Mouse (Mus musculus) small intestine, adult 2 months (tissue): ENCODE measurements around the gene Gm10490.

Source experiments
- CTCF ChIP-seq: fragments of 200-500 bp; IDR thresholded peaks from 2 replicates; pipeline ENCODE4 v1.5.1; 2012; ENCODE audit warnings: low read depth, mild to moderate bottlenecking, control low read depth, inconsistent platforms, low read length, moderate library complexity, mixed read lengths; ENCODE audit not compliant: insufficient replicate concordance, insufficient read length; ENCODE audit errors: extremely low read depth
- POLR2A ChIP-seq: fragments of 200-500 bp; IDR thresholded peaks from 2 replicates; pipeline ENCODE4 v1.6.1; 2012; ENCODE audit warnings: low read depth, mild to moderate bottlenecking, control low read depth, inconsistent platforms, low read length, moderate library complexity

GRCm38 (mm10) chrX:7879819-7880218 is 29.5 kb upstream of the Gm10490 start:
- TF ChIP-seq CTCF (peak; percentile 35; the same call in 1 of the 2 replicates), POLR2A (no peak)
